ENCODE assay signal across 22 mouse cellular contexts in genomic region chr13:74031133-74031532, GRCm38 (mm10). TPM values are rescaled to one million over a fixed set of nuclear protein-coding genes. Genes with fewer than 3 reads are reported as not detected.
DNase-seq lines count a peak whose midpoint lies in the region; ATAC-seq and TF ChIP-seq lines count a peak whose summit lies in the region.
"Had no signal": no experiment of that assay in that cellular context is flagged by ENCODE, and none has a peak within 500 bp of the region (broad histone marks: within the 10 kb centered on the region; RNA-seq: fewer than 3 reads in every experiment).

No protein-coding gene starts in this region.

- H3K4me2 ChIP-seq in kidney, embryonic 16.5 days (replicated peaks; ENCODE audit: low read depth, low read length) = no peak overlapping the region
- no peak overlapping the region for H3K4me2 ChIP-seq in intestine, embryonic 16.5 days (ENCODE audit: low read depth, low read length)
- H3K4me2 ChIP-seq: embryonic facial prominence, embryonic 13.5 days; forebrain, embryonic 12.5 days; hindbrain, embryonic 12.5 days had no signal

- no peaks in the 10 kb centered on the region for H3K27me3 ChIP-seq in kidney, embryonic 16.5 days (ENCODE audit: insufficient read depth, low read length)
- no peaks in the 10 kb centered on the region for H3K27me3 ChIP-seq in testis, adult 2 months (ENCODE audit: control insufficient read depth, insufficient read depth, low read length)
- H3K27me3 ChIP-seq in intestine, embryonic 16.5 days (replicated peaks; ENCODE audit: control insufficient read depth, insufficient read depth, low read length) = no peaks in the 10 kb centered on the region
- H3K27me3 ChIP-seq: embryonic facial prominence, embryonic 13.5 days; forebrain, embryonic 12.5 days; hindbrain, embryonic 12.5 days had no signal

- H3K9ac ChIP-seq in kidney, embryonic 16.5 days (replicated peaks; ENCODE audit: low read length) = no peak overlapping the region
- no peak overlapping the region for H3K9ac ChIP-seq in intestine, embryonic 16.5 days (ENCODE audit: low read depth, low read length)
- H3K9ac ChIP-seq: embryonic facial prominence, embryonic 13.5 days; forebrain, embryonic 12.5 days; hindbrain, embryonic 12.5 days had no signal

- no peaks in the 10 kb centered on the region for H3K36me3 ChIP-seq in kidney, embryonic 16.5 days (ENCODE audit: insufficient read depth, low read length)
- no peaks in the 10 kb centered on the region for H3K36me3 ChIP-seq in testis, adult 2 months (ENCODE audit: control insufficient read depth, insufficient read depth, low read length)
- no peaks in the 10 kb centered on the region for H3K36me3 ChIP-seq in intestine, embryonic 16.5 days (ENCODE audit: control insufficient read depth, insufficient read depth, low read length)

- H3K4me3 ChIP-seq in kidney, embryonic 16.5 days (ENCODE audit: low read length) = no peak overlapping the region
- no peak overlapping the region for H3K4me3 ChIP-seq in testis, adult 2 months (ENCODE audit: control insufficient read depth, low read depth, low read length)
- no peak overlapping the region for H3K4me3 ChIP-seq in intestine, embryonic 16.5 days (ENCODE audit: low read length)
- H3K4me3 ChIP-seq: embryonic facial prominence, embryonic 13.5 days; forebrain, embryonic 12.5 days; heart, embryonic 10.5 days; hindbrain, embryonic 12.5 days had no signal

- WGBS in kidney, embryonic 16.5 days = 72% methylated on average over 8 of the region's 8 CpGs
- WGBS in intestine, embryonic 16.5 days = 85% methylated on average over 8 of the region's 8 CpGs

- no peak overlapping the region for H3K27ac ChIP-seq in kidney, embryonic 16.5 days (ENCODE audit: low read length)
- H3K27ac ChIP-seq in testis, adult 2 months (ENCODE audit: control insufficient read depth, insufficient read depth, low read depth, low read length) = peak overlapping the region; percentile 65
- no peak overlapping the region for H3K27ac ChIP-seq in intestine, embryonic 16.5 days (ENCODE audit: low read length)
- H3K27ac ChIP-seq: embryonic facial prominence, embryonic 13.5 days; forebrain, embryonic 12.5 days; heart, embryonic 10.5 days; hindbrain, embryonic 12.5 days had no signal

- ATAC-seq in kidney, embryonic 16.5 days (ENCODE audit: low FRiP score, low TSS enrichment) = 0 out of 2 replicates have a peak, but pooled peaks have one; percentile 30
- ATAC-seq in intestine, embryonic 16.5 days = no peak
- ATAC-seq in monocyte, adult 5-6 weeks (replicated peaks; ENCODE audit: insufficient number of reproducible peaks, low FRiP score, low TSS enrichment, poor library complexity, severe bottlenecking) = no peak
- ATAC-seq: forebrain, embryonic 16.5 days; hindbrain, embryonic 16.5 days had no signal

- no peaks in the 10 kb centered on the region for H3K9me3 ChIP-seq in kidney, embryonic 16.5 days (ENCODE audit: low read length)
- no peaks in the 10 kb centered on the region for H3K9me3 ChIP-seq in intestine, embryonic 16.5 days (ENCODE audit: control insufficient read depth, low read length)
- H3K9me3 ChIP-seq: embryonic facial prominence, embryonic 13.5 days; forebrain, embryonic 12.5 days; heart, embryonic 10.5 days; hindbrain, embryonic 12.5 days had no signal

- DNase-seq in kidney, postnatal 4 days = no peak
- no peak for DNase-seq in testis, postnatal 14 days (ENCODE audit: low spot score)
- peak; percentile 30 to 61 for DNase-seq in adrenal gland, postnatal 36 days
- DNase-seq: cerebellum, adult 11 months; cerebellum, adult 8-10 months; cerebellum, postnatal 14 days; gastrocnemius, postnatal 10 days; heart, adult 18-20 months; heart, postnatal 10 days; heart, postnatal 4 days had no signal

- TF ChIP-seq CTCF in testis, adult 2 months (IDR thresholded peaks at IDR 0.05; ENCODE audit: control insufficient read depth, insufficient read depth, insufficient replicate concordance, low read depth, low read length) = no peak

- H3K4me1 ChIP-seq in kidney, embryonic 16.5 days (ENCODE audit: insufficient read depth, low read length) = no peaks in the 10 kb centered on the region
- H3K4me1 ChIP-seq in testis, adult 2 months (ENCODE audit: control insufficient read depth, insufficient read depth, low read length) = no peaks in the 10 kb centered on the region
- 0 out of 2 replicates have a peak, but pooled peaks cover 3% of the 10 kb centered on the region for H3K4me1 ChIP-seq in intestine, embryonic 16.5 days (ENCODE audit: control insufficient read depth, insufficient read depth, low read length)
- H3K4me1 ChIP-seq: embryonic facial prominence, embryonic 13.5 days; forebrain, embryonic 12.5 days; hindbrain, embryonic 12.5 days had no signal

- no peak for TF ChIP-seq POLR2A in testis, adult 2 months (IDR thresholded peaks at IDR 0.05; ENCODE audit: control insufficient read depth, low read depth, low read length)

RNA-seq across cellular contexts. Expression of gene Tppp, which starts 21.9 kb away (rescaled TPM):
- polyA plus RNA-seq in kidney, embryonic 16.5 days (2015; fragmentation: Nextera tagmentation; extraction: Ambion mirVana) = 0.71 and 0.84 TPM in 2 replicates
- 0.55 and 0.68 TPM in 2 replicates for polyA plus RNA-seq in testis, adult 2 months (2012; rRNA removed)
- 10 to 100 TPM; 10.1 to 14.2 TPM for total RNA-seq in adrenal gland, postnatal 36 days (2021)
- 2.7 and 3.2 TPM in 2 replicates for polyA plus RNA-seq in intestine, embryonic 16.5 days (2015; fragmentation: Nextera tagmentation; extraction: Ambion mirVana)
- total RNA-seq in monocyte, adult 5-6 weeks (2017) = 2.7 to 5.5 TPM (median 3.5 TPM) in 3 replicates
- total RNA-seq: common myeloid progenitor, adult 5-6 weeks; MEL had no signal

RNA-seq across cellular contexts. Expression of gene Cep72, which starts 31.0 kb away (rescaled TPM):
- 17.8 and 18.4 TPM in 2 replicates for polyA plus RNA-seq in kidney, embryonic 16.5 days (2015; fragmentation: Nextera tagmentation; extraction: Ambion mirVana)
- polyA plus RNA-seq in testis, adult 2 months (2012; rRNA removed) = 63.2 and 69.1 TPM in 2 replicates
- 1 to 10 TPM; 4.1 to 6.5 TPM for total RNA-seq in adrenal gland, postnatal 36 days (2021)
- 9.9 and 12.7 TPM in 2 replicates for polyA plus RNA-seq in intestine, embryonic 16.5 days (2015; fragmentation: Nextera tagmentation; extraction: Ambion mirVana)
- 1.5 to 3.5 TPM (median 2.3 TPM) in 3 replicates for total RNA-seq in monocyte, adult 5-6 weeks (2017)

Comparison
In these comparisons a context has a peak if more than half of its experiments do, and no peak if none do; other contexts are left out.
1. DNase-seq: peak in adrenal gland, postnatal 36 days (2 of 2); none in kidney, postnatal 4 days (0 of 2) and testis, postnatal 14 days (single experiment).